Mouse (Mus musculus) E14TG2a.4 (cell line): ENCODE results near the gene Olfr1058.
"Not testable (repeated sequence)": the region's sequence is repeated elsewhere in the genome, so short reads cannot be mapped to it uniquely, and the experiment has no call there.

Source experiments
- CTCF ChIP-seq: conservative IDR thresholded peaks from 2 replicates; pipeline ENCODE4 v1.5.1; 2014; ENCODE audit warnings: low read length
- NANOG ChIP-seq: IDR thresholded peaks from 2 replicates; pipeline ENCODE4 v1.6.1; 2014; ENCODE audit warnings: borderline replicate concordance, low read length, mixed read lengths
- POU5F1 ChIP-seq: IDR thresholded peaks from 2 replicates; pipeline ENCODE4 v1.6.1; 2014; ENCODE audit warnings: low read length, borderline replicate concordance

GRCm38 (mm10) chr2:86428511-86428910, 40.1 kb upstream of the Olfr1058 start:
- TF ChIP-seq CTCF, POU5F1, NANOG: not testable (repeated sequence)
